Mouse (Mus musculus) embryonic facial prominence, embryonic 11.5 days (tissue): ENCODE measurements around the gene Ano10. TPM values are rescaled to one million over a fixed set of nuclear protein-coding genes. Genes with fewer than 3 reads are reported as not detected.

ENCODE experiments used
- ATAC-seq: fragments of 200-750 bp; cut with Nextera tagmentation; replicated peaks from 2 replicates; pipeline ENCODE4 v1.8.0; 2017; ENCODE audit warnings: low read depth; ENCODE audit not compliant: insufficient number of reproducible peaks, low FRiP score, low TSS enrichment
- DNase-seq: peaks from one replicate; pipeline ENCODE4 v3.0.0-alpha.2; 2015; ENCODE audit warnings: low spot score
- H3K27ac ChIP-seq: fragments of 300-500 bp; sonication (generic); replicated peaks from 2 replicates; pipeline ENCODE4 v1.5.1; 2014; ENCODE audit warnings: mild to moderate bottlenecking, low read depth, low read length, control low read depth
- H3K27me3 ChIP-seq: fragments of 300-500 bp; sonication (generic); 2 replicates; pipeline ENCODE4 v1.6.1; 2014; ENCODE audit warnings: mild to moderate bottlenecking, low read length, moderate library complexity, mixed read lengths; ENCODE audit not compliant: control insufficient read depth, insufficient read depth
- H3K36me3 ChIP-seq: fragments of 300-500 bp; sonication (generic); replicated peaks from 2 replicates; pipeline ENCODE4 v1.6.1; 2014; ENCODE audit warnings: low read depth, mild to moderate bottlenecking, low read length, moderate library complexity, mixed read lengths; ENCODE audit not compliant: control insufficient read depth, insufficient read depth
- H3K4me1 ChIP-seq: fragments of 300-500 bp; sonication (generic); 2 replicates; pipeline ENCODE4 v1.6.1; 2014; ENCODE audit warnings: low read length, mixed read lengths; ENCODE audit not compliant: control insufficient read depth, insufficient read depth
- H3K4me2 ChIP-seq: fragments of 300-500 bp; sonication (generic); 2 replicates; pipeline ENCODE4 v1.6.1; 2014; ENCODE audit warnings: low read depth, mild to moderate bottlenecking, control low read depth, low read length, moderate library complexity
- H3K4me3 ChIP-seq: fragments of 300-500 bp; sonication (generic); 2 replicates; pipeline ENCODE4 v1.5.1; 2014; ENCODE audit warnings: low read depth, low read length, control low read depth
- H3K9ac ChIP-seq: fragments of 300-500 bp; sonication (generic); replicated peaks from 2 replicates; pipeline ENCODE4 v1.6.1; 2014; ENCODE audit warnings: mild to moderate bottlenecking, control low read depth, low read length
- H3K9me3 ChIP-seq: fragments of 300-500 bp; sonication (generic); replicated peaks from 2 replicates; pipeline ENCODE4 v1.6.1; 2016; ENCODE audit warnings: mild to moderate bottlenecking, low read length, inconsistent platforms, mixed read lengths; ENCODE audit not compliant: control insufficient read depth
- WGBS: fragments of 180-500 bp; shearing (Covaris S2); extraction: QIAGEN DNeasy Blood & Tissue Kit; methylation state at CpG from one replicate; pipeline ENCODE4 v1.1.7; 2014; 5-methylcytosine and 5-hydroxymethylcytosine counted together
- polyA plus RNA-seq: library from polyadenylated mRNA; unstranded; fragments of >200 nt; fragmentation: Nextera tagmentation; extraction: Ambion mirVana; gene quantifications from 2 replicates; pipeline ENCODE4 v1.2.1, GENCODE M21; 2014

Ano10 gene
- polyA plus RNA-seq, 1 experiment from 2014 or later = 35.2 TPM

DNA sequence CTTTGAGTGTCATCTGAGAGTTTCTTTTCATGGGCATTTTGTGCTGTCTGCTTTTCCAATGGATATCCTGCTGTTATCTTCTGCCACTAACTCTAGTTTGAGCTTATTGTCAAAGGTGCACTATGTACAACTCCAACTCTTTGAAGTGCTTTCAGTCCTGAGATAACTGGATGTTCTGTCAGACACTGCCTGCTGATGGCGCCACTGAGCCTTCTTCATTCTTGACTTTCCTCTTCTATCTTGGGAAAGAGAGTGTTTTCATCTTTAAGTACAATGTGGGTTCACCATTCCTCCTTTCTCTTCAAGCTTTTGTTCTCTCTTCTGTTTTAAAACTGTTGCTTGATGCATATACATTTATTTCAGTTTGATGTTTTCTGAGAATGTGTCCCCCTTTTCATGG is 42.1 kb downstream of the Ano10 start:
- no peak for ATAC-seq
- H3K4me1 ChIP-seq = no peaks in the 10 kb centered on the region
- H3K36me3 ChIP-seq = no peaks in the 10 kb centered on the region
- no peak for DNase-seq
- no peaks in the 10 kb centered on the region for H3K27me3 ChIP-seq
- no peak overlapping the region for H3K9ac ChIP-seq
- 88% methylated on average over 1 of the region's 1 CpGs for WGBS
- no peak overlapping the region for H3K4me3 ChIP-seq
- H3K27ac ChIP-seq = no peak overlapping the region
- no peak overlapping the region for H3K4me2 ChIP-seq
- no peaks in the 10 kb centered on the region for H3K9me3 ChIP-seq

DNA sequence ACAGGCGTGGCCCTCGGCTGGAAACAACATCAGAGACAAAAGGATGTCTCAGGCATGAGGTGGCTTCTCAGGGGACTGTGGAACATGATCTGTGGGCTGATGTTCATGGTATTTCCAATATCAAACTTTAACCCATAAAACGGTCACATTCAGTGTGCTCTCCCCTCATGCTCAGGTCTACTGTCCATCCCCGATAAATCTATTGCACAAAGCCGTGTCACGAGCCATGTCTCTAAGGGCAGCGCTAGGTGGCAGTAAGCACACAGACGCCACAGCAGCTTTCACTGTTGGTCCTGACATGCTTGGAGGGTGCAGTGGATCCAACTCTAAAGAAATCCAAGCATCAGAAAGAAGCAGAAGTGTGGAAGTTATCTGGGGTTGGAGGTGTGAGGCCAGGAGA is 46.1 kb downstream of the Ano10 start:
- no peaks in the 10 kb centered on the region for H3K27me3 ChIP-seq
- DNase-seq (peak; percentile 68), ATAC-seq (no peak)
- no peak overlapping the region for H3K9ac ChIP-seq
- no peaks in the 10 kb centered on the region for H3K9me3 ChIP-seq
- H3K36me3 ChIP-seq = no peaks in the 10 kb centered on the region
- H3K4me2 ChIP-seq = no peak overlapping the region
- H3K4me3 ChIP-seq = no peak overlapping the region
- 42% methylated on average over 8 of the region's 8 CpGs for WGBS
- no peaks in the 10 kb centered on the region for H3K4me1 ChIP-seq
- no peak overlapping the region for H3K27ac ChIP-seq

DNA sequence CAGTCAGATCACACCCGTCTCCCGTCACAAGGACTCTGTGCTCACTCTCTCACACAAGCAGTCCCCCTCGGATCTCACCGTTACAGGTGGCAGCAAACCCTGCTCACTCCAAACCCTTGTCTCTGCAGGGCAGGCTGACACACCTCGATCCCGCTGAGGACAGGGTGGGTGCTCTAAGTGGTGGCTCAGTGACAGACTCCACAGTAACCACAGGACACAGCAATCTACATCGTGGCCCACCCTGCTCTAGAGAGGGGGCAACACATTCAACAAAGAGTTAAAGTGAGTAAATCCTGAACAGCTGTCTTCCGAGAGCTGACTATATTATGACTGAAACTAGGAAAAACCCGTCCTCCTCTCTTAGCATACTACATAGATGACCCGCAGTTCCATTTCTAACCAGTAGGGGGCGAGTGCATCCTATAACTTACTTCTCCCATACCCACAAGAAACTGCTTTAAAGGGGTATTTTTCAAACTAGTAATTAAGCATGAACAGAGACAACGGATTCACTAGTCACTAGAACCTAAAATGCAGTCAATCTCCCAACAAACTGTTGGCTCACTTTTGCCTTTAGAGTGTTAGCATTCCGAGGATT is 46.7 kb downstream of the Ano10 start:
- H3K4me3 ChIP-seq = no peak overlapping the region
- ATAC-seq = no peak
- no peaks in the 10 kb centered on the region for H3K9me3 ChIP-seq
- 43% methylated on average over 13 of the region's 13 CpGs for WGBS
- no peak overlapping the region for H3K27ac ChIP-seq
- no peaks in the 10 kb centered on the region for H3K4me1 ChIP-seq
- no peak overlapping the region for H3K4me2 ChIP-seq
- H3K27me3 ChIP-seq = no peaks in the 10 kb centered on the region
- no peaks in the 10 kb centered on the region for H3K36me3 ChIP-seq
- peak; percentile 84 for DNase-seq
- H3K9ac ChIP-seq = no peak overlapping the region

DNA sequence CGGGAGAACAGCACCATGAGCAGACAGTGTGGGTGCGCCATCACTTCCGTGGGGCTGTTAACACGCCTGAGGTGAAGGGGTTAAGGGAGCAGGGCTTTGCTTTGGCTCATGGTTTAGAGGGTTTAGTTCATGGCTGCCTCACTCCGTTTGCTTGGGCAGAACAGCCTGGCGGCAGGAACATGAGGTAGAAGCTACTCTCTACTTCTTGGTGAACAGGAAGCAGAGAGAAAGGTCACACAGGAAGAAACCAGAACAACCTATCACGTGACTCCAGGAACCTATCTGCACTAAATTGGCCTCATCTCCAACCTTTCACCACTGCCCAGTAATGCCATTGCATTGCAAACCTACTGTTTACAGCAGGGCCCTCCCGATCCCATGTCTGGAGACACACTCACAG is 48.3 kb downstream of the Ano10 start:
- no peak for DNase-seq
- no peak overlapping the region for H3K9ac ChIP-seq
- H3K4me1 ChIP-seq = no peaks in the 10 kb centered on the region
- no peak for ATAC-seq
- no peak overlapping the region for H3K27ac ChIP-seq
- H3K27me3 ChIP-seq = no peaks in the 10 kb centered on the region
- H3K9me3 ChIP-seq = no peaks in the 10 kb centered on the region
- H3K4me3 ChIP-seq = no peak overlapping the region
- WGBS = 85% methylated on average over 8 of the region's 8 CpGs
- H3K4me2 ChIP-seq = no peak overlapping the region
- H3K36me3 ChIP-seq = no peaks in the 10 kb centered on the region

DNA sequence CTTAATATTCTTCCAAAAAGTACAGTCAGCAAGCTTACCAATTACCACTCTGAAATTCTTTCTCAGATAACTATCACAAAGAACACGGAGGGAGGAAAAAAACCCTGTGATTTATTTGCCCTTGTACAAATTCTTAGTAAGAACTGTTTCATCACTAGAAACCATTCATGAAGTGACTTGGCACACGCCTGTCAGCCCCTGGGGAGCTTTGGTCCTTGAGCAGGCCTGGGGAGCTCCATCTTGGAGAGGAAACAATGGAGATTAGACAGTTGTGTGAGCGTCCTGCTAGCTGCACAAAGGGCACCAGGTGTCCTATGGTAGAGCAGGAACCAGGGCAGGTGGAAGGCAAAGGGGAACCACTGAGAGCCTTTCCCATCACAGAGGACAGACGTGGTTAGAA is 48.8 kb downstream of the Ano10 start:
- Histone ChIP-seq H3K4me3 (no peak overlapping the region), H3K36me3 (no peaks in the 10 kb centered on the region), H3K27ac (no peak overlapping the region), H3K9me3 (no peaks in the 10 kb centered on the region), H3K9ac (no peak overlapping the region), H3K4me2 (no peak overlapping the region), H3K4me1 (no peaks in the 10 kb centered on the region), H3K27me3 (no peaks in the 10 kb centered on the region)
- ATAC-seq = no peak
- WGBS = 84% methylated on average over 4 of the region's 4 CpGs
- no peak for DNase-seq

DNA sequence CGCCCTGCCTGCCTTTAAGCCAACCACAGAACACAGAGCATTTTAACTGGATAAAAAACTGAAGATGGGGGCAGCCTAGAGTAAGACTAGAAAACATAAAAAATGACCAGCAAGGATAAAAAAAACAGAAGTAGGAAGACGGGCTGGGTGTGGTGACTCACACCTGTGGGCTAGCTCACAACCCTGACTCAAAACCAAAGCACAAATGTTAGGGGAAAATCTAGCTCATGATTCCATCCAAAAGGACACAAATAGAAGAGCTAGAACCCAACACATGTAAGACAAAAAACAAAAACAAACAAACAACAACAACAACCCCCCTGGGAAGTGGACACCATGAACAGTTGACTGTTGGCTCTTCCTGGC is 49.4 kb downstream of the Ano10 start:
- no peak overlapping the region for H3K27ac ChIP-seq
- H3K27me3 ChIP-seq = no peaks in the 10 kb centered on the region
- ATAC-seq = no peak
- H3K9me3 ChIP-seq = no peaks in the 10 kb centered on the region
- no peaks in the 10 kb centered on the region for H3K36me3 ChIP-seq
- H3K4me2 ChIP-seq = no peak overlapping the region
- no peak overlapping the region for H3K9ac ChIP-seq
- WGBS = 43% methylated on average over 2 of the region's 2 CpGs
- no peak for DNase-seq
- H3K4me1 ChIP-seq = no peaks in the 10 kb centered on the region
- H3K4me3 ChIP-seq = no peak overlapping the region

DNA sequence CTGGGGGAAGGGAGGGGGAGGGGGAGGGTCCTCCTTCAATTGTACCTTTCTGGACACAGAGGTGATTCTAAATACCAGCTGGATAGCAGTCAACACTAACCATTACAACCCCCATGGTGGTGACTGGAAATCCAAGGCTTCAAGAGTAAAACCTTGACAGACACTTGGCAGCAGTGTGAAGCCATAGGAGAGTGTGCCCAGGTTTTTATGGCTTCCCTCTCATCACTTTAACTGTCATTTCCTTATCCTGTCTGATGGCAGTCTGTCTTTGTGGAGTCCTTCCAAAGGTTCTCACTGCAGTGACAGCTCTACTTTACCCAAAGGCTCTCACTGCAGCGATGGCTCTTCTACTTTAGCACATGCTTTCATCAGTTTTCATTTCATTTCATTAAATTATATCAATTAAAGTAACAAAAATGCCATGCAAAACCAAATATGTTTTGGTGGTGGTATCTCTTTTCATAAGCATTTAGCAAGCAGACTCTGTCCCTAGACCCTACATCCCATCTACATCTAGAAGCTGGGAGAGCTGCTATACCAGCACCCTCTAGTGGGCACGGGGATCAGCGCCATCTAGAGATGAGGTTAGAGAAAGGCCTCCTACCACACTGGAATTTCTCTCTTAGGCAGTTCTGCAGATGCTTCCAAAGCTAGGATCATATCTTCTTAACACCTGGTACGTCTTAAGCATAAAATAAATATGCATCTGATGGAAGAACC is 50.0 kb downstream of the Ano10 start:
- ATAC-seq (no peak), DNase-seq (peak; percentile 73)
- Histone ChIP-seq H3K9ac (no peak overlapping the region), H3K27ac (no peak overlapping the region), H3K4me1 (no peaks in the 10 kb centered on the region), H3K4me2 (no peak overlapping the region), H3K4me3 (no peak overlapping the region), H3K9me3 (no peaks in the 10 kb centered on the region), H3K36me3 (no peaks in the 10 kb centered on the region), H3K27me3 (no peaks in the 10 kb centered on the region)
- WGBS = 36% methylated on average over 4 of the region's 4 CpGs

DNA sequence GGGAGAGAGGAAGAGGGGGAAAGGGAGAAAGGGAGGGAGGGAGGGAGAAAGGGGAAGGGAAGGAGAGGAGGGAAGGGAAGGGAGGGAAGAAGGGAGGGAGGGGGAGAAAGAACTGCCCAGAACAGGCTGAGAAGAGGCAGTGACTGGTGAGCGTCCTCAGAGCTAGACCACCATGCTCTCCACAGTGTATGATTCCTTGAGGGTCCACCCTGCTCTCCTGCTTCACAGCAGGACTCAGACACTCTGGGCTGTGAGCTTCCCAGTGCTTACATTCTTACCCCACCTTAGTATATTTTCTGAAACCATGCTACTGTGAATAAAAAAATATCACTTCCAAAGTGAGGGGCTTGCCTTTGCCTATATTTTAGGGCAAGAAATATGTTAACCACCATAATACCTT is 50.9 kb downstream of the Ano10 start:
- Histone ChIP-seq H3K4me2 (no peak overlapping the region), H3K9ac (no peak overlapping the region), H3K4me1 (no peaks in the 10 kb centered on the region), H3K27ac (no peak overlapping the region), H3K27me3 (no peaks in the 10 kb centered on the region), H3K4me3 (no peak overlapping the region), H3K36me3 (no peaks in the 10 kb centered on the region), H3K9me3 (no peaks in the 10 kb centered on the region)
- 31% methylated on average over 1 of the region's 1 CpGs for WGBS
- no peak for ATAC-seq
- no peak for DNase-seq
